Mouse (Mus musculus): ENCODE results near the gene Rab5if.

Rab5if gene

DNA sequence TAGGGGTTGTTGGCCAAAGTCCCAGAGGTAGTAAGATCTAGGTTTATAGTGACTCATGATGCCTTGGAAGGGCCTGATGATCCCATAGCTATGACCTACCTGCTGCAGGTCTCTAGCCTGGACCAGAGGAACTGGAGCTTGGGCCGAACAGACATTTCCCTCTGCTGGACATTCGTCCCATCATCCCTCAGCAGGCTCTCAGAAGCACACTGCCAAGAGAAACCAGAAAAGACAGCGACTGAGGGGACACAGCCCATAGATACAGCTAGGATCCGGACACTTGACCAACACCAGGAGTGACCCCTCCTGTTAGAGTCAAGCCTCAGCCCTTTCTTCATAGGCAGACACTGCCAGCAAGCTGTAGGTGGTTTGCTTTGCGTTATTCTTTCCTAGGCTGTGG, 60.1 kb downstream of the Rab5if start:
- DNase-seq (ENCODE audit: extremely low spot score, low spot score) = no peak
